Mouse (Mus musculus): ENCODE results near the gene Mtmr10.

DNA sequence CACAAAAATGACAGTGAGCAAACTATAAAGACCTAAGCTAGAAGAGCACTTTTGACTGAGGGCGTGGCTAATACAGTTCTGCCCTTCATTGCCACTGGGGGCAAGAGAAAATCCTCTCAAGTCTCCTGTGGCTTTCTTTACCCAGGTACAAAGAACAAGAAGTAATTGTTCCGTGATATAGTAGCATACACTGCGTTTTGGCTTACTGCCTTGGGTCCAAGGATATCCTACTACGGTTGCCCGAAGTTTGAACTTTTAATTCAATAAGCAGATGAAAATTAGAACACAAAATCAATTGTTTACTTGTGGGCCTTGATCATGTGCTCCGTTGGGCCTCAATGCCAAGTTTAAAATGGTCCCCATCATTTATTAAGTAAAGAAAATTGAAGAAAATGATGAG is 3.0 kb downstream of the Mtmr10 start:
- TF ChIP-seq CTCF (IDR thresholded peaks at IDR 0.05; ENCODE audit: borderline replicate concordance, insufficient read depth, low read length) (no peak), POLR2A (IDR thresholded peaks at IDR 0.05; ENCODE audit: low read depth, low read length) (no peak)
